Mouse (Mus musculus) ovary, postnatal 36 days (tissue): ENCODE data around the gene Mansc1.

Experiments used
- DNase-seq: peaks from one replicate; pipeline ENCODE4 v3.0.0; 2022; ENCODE audit warnings: low spot score, mixed read lengths

Mansc1 gene

GRCm38 (mm10) chr6:134597651-134598229, 34.5 kb downstream of the Mansc1 start:
- no peak for DNase-seq

- no peak for DNase-seq
Measured at GRCm38 (mm10) chr6:134594569-134595442, 37.5 kb downstream of the Mansc1 start.

- no peak for DNase-seq
Measured at GRCm38 (mm10) chr6:134591614-134592013, 40.7 kb downstream of the Mansc1 start.

GRCm38 (mm10) chr6:134586241-134586640, 46.0 kb downstream of the Mansc1 start:
- DNase-seq: no peak

DNA sequence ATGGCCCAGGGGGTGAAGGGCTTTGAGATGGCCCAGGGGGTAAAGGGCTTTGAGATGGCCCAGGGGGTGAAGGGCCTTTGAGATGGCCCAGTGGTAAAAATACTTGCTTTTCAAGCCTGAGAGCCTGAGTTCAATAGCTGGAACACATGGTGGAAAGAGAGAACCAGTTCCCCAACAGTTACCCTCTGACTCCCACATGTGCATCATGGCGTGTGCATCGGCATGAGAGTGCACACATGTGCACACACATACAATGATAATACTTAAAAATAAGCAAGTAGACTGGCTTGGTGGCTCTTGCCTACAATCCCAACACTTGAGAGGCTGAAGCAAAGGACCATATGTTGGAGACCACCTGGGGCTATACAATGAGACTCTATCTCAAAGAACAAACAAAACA, 47.7 kb downstream of the Mansc1 start:
- DNase-seq: no peak

DNA sequence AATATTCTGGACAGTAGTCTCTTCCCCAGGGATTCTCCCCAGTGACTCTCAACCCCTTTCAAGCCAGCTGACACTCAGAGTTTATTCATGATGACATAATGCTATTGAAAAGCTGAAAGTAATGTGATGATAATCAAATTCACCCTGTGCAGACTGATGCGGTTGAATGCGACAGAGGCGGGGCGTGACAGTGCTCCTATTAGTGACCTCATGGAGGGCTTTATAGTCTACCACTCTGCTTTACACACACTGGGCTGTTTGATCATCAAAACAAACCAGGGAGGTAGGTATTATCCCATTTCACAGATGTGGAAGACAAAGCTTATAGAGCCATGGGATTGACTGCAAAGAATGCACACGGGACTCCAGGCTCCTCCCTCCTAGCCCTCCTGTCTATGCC, 50.2 kb downstream of the Mansc1 start:
- DNase-seq: no peak

DNA sequence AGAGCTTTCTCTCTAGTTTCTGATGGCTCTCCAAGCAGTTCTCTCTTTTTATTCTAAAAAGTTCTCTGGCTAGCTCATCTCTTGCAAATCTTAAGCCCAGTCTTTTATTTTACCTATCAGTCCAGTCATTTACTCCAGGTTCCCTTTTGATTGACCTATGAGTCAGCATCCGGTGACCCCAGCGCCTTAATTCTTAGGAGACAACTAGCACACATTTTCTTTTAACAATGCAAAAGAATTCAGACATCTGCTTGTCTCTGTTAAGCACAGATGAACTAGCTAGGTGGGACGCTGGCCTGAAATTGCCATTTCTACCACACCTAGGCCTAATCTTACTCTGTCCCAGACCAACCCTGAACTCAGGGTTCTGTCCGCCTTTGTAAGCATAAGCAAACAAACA, 52.8 kb downstream of the Mansc1 start:
- DNase-seq: no peak

GRCm38 (mm10) chr6:134578039-134578438, 54.2 kb downstream of the Mansc1 start:
- no peak for DNase-seq

- no peak for DNase-seq
Measured at GRCm38 (mm10) chr6:134575288-134575741, 57.0 kb downstream of the Mansc1 start.

DNA sequence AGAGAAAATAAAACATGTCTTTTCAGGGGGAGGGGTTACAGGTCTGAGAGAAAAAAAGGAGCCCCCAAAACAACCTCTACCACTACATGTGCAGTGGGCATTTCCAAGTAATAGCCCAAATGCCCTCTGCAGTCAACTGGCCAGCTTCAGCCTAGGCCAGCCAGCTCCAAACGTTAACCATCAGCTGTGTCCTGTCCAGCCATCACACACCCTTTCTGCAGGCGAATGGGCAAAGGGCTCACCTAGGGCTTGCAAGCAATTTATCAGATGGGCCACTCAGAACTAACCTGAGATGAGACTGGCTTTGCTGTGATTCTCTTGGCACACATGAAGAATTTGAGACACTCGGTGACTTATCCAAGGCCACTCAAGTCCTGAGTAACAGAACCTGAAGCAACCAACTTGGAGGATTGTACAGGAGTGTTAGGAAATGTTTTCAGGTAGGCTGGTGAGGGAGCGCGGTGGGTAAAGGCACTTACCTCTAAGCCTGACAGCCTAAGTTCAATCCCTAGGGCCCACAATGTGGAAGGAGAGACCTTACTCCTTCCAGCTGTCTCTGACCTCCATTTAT, 64.2 kb downstream of the Mansc1 start:
- no peak for DNase-seq

- peak; percentile 87 for DNase-seq
Measured at GRCm38 (mm10) chr6:134566818-134567485, 65.3 kb downstream of the Mansc1 start, which contains the start of gene Lrp6. Gene Lrp6, minus strand, starts transcription at chr6:134566965.

DNA sequence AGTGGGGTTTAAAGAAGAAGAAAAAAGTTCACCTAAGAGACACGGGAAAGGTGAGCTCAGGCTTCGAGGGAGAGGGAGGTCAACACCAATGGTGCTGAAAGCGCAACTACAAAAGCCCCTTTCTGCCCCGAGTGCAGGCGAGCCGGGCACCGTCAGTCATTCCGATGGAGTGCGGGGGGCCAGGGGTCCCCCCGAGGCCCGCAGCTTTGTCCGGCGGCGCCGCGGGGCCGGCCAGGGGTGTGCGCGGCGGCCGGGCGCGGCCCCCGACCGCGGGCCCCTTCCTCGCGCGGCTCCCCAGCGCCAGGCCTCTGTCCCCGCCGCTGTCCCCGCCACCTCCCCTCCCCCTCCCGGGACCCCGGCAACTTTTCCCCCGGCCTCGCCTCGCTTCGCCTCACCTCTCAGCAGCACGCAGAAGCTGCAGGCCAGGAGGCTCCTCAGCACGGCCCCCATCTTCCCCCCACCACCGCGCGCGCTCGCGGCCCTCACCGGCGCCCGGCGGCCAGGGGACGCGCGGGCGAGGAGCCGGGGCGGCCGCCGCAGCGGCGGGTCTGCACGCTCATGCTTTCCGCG, 66.0 kb downstream of the Mansc1 start:
- no peak for DNase-seq

DNA sequence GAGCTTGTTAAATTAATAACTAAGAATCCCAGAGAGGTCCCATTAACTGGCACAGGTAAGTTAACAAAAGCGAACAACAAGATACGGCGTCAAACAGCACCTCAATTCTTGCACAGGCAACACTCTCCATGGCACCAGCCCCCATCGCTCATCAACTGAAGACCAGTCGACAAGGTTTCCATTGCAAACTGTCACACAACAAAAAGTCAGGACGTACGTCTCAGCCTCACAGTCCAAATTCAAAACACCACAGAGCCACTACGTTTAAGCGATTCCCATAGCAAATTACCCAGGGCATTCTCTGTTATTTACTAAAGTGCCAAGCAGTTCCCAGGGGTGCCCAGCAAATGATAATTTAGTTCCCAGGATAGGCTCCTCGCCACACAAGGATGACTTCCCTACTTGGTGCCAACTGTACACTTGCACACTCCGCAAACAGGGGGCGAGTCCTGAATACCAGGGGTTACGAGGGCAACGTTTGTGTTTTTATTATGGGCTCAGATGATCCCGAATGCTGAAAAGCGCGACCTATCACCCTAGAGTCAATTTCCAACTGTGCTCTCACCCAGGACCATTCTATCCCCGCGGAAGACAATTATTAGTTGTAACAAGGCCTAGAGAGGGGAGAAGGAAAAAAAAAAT, 66.6 kb downstream of the Mansc1 start:
- no peak for DNase-seq

GRCm38 (mm10) chr6:134564539-134564938, 67.7 kb downstream of the Mansc1 start:
- no peak for DNase-seq

DNA sequence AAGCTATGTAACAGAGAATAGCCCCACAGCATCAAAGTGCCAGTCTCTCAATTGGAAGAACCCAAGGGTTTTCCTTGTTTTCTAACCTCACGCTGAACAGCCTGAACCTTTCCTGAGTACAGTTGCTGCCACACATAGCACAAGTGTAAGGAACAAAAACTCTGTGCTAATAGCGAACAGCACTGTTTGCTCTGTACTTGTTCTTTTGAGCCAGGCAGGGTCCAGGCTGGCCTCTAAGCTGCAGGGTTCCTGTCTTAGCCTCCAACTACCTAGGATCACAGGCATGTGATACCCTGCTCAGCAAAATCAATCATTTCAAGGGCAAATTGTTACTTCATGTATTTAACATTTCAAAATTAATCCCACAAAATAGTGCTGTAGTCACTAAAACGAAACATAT, 72.7 kb downstream of the Mansc1 start:
- DNase-seq: no peak
